Mouse (Mus musculus): ENCODE data around the gene Galntl6.

DNA sequence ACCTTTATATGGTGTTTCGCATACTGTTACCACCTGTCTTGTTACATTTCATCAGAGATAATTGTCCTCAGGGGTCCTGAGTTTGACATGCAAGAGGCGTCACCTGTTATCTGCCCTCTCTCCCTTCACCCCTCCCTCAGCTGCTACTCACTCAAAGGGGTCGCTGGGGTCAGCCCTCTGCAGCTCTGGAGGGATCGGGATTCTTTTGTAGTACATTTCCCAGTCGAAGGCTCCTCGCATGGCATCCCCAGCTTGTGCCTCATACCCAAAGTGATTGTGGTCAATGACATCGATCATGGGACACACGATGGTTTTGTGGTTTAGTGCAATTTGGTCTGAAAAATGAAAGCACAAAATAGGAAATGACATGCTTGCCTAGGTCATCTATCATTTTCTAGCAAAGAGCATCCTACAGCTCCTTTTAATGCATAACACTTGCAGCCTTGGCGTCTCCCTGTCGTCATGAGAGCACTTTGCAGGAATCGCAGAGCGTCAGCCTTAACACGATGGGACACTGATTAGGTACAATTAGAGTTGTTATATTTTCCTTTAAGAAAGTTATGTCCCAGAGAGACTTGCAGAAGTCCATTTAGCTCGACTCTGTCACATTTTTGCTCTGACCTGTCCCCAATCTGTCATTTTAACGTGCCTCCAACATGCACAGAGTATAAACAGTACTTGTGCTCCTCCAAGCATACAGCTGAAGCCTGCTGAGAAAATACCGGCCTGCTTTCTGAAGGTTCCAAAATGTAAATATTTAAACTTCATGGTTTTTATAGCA lies 954.1 kb downstream of the Galntl6 start:
- TF ChIP-seq POLR2A (IDR thresholded peaks at IDR 0.05; ENCODE audit: control insufficient read depth, extremely low read depth, insufficient read depth, low read length, poor library complexity) (no peak), CTCF (IDR thresholded peaks at IDR 0.05; ENCODE audit: borderline replicate concordance, control insufficient read depth, extremely low read depth, insufficient read depth, low read length, poor library complexity) (no peak)

Data from thymus, adult 2 months (tissue).